Mouse (Mus musculus): ENCODE results near the gene Etfbkmt.
"Not testable (repeated sequence)": the region's sequence is repeated elsewhere in the genome, so short reads cannot be mapped to it uniquely, and the experiment has no call there.

Etfbkmt gene

GRCm38 (mm10) chr6:149139471-149139870 is at the start of gene Etfbkmt:
Gene Etfbkmt (plus strand): TSS chr6:149139849.
- no peak for DNase-seq

DNA sequence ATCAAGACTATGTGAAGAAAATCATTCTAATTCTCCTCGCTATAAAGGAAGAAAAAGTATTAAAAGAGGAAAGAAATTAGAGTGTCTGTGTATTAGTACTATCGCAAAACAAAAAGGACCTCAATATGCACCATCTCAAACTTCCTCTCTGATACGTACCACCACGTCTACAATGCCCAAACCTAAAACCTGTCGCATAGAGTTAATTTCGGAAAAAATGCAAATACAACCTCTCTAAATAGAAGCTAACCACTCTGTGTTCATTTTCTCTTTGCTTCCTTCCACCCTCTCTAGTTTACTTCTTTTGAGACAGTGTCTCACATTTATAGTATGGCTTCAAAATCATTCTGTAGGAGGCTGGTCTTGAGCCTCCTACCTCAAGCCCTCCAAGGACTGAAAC is 47.2 kb upstream of the Etfbkmt start:
- DNase-seq, result no peak

GRCm38 (mm10) chr6:149093465-149093864 is 46.2 kb upstream of the Etfbkmt start:
- DNase-seq, result peak; percentile 44

GRCm38 (mm10) chr6:149094555-149094954 is 45.1 kb upstream of the Etfbkmt start:
- no peak for DNase-seq

DNA sequence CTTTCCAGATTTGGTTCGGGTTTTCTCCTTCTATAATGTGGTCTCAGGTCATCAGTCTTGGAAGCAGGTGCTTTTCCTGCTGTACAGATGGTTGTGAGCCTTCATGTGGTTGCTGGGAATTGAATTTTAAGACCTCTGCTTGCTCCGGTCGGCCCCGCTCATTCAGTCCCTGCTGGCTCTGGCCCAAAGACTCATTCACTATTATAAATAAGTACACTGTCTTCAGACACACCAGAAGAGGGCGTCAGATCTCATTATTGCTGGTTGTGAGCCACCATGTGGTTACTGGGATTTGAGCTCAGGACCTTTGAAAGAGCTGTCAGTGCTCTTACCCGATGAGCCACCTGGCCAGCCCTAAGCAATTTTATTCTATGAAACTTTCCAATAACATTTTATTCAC is 44.3 kb upstream of the Etfbkmt start:
- peak; percentile 14 for DNase-seq

- no peak for DNase-seq
These were observed 43.4 kb upstream of the Etfbkmt start for GRCm38 (mm10) chr6:149096233-149096632.

GRCm38 (mm10) chr6:149097276-149097675 is 42.4 kb upstream of the Etfbkmt start:
- DNase-seq, result no peak

DNA sequence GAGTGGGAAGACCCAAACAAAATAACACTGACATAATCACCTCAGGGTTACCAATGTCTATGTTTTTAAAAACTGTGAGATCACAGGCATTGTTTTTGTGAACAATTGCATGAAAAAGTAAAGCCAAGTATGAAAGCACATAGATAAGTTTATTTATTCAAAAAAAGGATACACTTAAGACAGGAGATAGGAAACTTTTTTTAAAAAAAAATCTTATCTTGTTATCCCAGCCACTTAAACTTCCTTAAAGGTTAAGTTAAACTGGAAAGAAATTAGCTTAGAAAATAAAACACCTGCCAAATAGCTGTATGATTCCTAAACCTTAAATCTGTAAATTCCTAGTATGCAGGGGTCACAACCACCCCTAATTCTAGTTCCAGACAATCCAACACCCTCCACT is 40.7 kb upstream of the Etfbkmt start:
- no peak for DNase-seq

DNA sequence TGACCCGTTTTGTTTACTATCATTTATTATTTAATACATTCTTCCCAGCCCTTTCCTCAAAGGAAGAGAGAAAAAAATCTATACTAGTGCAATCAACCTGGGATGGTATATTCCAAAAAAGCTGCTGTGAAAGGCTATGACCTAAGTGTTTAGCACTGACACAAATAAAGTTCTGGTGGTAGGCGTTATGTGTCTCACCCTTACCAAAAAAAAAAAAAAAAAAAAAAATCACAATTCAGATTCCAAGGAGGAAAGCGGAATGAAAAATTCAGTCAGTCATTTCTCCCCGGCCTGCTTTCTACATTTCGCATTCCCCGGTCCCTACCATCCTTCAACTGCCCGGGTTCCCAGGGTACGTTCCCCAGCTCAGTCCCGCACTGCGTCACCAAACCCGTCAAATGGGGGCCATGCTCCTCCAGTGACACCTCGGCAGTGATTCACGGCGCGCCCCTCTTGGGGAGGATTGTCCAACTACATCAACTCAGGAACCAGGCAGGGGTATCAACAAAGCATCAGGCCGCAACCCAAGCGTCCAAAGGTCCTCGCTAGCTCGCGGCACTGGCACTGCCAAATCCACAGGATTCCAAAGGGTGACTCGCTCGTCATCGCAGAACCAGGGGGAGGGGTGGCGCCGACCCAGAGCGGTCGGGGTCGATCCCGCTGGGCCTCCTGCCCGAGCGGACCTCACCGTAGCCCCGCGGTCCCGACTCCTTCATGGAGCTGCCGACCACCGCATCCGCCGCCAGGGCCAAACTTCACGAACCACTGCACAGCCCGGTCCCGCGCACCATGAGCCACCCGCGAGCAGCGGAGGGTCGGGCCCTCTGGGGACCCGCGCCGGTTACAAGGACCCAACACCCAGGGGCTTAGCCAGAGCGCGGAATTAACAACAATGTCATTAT is 39.2 kb upstream of the Etfbkmt start:
- peak; percentile 52 for DNase-seq

GRCm38 (mm10) chr6:149101076-149101942 is 38.3 kb upstream of the Etfbkmt start, which contains the start of gene Dennd5b:
Gene Dennd5b (minus strand): TSS chr6:149101680.
- DNase-seq, result peak; percentile 86

GRCm38 (mm10) chr6:149101943-149102243 is 37.8 kb upstream of the Etfbkmt start:
- DNase-seq, result no peak

DNA sequence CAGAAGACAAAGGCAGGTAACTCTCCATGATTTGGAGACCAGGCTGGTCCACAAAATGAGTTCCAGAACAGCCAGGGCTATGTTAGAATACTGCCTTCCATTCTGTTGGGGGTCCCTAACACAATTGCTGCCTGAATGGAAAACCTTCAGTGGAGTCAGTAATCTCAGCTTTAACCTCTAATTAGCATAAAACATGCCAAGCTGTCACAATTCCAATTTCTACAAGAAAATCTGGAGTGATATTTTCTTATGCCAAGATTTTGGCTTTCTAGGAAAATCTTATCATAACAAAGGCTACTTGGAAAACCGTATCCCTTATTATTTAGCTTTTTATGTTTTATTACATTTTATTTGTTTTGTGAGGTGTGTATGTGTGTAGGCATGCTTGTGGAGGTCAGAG is 36.2 kb upstream of the Etfbkmt start:
- DNase-seq, result no peak

DNA sequence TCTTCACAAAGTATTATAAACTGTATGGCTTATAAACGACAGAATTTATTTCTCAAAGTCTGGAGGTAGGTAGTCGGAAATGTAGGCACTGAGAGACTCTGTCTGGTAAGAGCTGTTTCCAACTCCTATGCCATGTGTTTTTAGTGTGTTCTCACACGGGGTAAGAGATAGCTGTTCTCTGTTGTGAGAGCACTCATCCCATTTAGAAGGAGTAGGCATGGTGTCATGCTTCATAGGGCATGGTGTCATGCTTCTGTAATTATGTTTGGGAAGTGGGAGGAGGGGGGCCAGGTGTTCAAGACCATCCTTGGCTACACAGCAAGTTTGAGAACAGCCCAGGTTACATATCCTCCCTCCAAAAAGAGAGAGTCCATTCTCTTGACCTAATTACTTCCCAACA is 32.0 kb upstream of the Etfbkmt start:
- no peak for DNase-seq

- DNase-seq, result no peak
These were observed 30.7 kb upstream of the Etfbkmt start for GRCm38 (mm10) chr6:149108909-149109308.

DNA sequence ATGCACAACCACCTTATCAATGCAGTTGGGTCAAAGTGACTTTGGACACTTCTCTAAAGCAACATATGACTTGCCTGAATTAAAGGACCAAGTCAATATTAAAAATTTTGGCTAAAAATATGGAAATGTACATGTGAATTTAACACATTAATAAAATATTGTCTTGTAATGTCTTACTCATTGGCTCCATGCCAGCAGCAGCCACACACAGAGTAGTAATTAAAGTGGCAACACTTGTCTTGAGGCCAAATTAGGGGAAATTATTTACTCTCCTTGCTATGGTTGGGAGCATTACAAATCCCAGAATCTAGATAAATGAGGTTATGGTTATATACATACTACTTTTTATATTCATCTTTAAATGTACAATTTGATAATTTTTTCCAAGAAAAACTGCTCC is 22.7 kb upstream of the Etfbkmt start:
- DNase-seq, result no peak

DNA sequence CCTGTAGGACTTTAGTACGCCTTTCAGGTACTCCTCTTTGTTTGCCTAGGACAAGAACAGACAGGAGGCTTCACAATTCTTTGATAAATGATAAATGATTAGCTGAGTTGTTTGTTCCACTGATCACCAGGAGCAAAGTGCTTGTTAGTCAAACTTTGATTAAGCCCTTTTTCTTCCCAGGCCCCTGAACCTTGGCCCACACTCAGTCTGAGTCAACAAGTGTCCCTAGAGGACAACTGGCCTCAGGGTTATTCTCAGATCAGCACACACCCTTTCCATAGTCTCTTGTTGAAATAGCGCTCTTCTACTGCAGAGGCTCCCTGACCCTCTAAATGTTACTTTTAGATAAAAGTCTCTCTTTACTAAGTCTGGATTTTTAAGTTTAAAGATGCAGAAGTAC is 20.7 kb upstream of the Etfbkmt start:
- no peak for DNase-seq

GRCm38 (mm10) chr6:149119853-149120252 is 19.8 kb upstream of the Etfbkmt start:
- DNase-seq, result peak; percentile 80

DNA sequence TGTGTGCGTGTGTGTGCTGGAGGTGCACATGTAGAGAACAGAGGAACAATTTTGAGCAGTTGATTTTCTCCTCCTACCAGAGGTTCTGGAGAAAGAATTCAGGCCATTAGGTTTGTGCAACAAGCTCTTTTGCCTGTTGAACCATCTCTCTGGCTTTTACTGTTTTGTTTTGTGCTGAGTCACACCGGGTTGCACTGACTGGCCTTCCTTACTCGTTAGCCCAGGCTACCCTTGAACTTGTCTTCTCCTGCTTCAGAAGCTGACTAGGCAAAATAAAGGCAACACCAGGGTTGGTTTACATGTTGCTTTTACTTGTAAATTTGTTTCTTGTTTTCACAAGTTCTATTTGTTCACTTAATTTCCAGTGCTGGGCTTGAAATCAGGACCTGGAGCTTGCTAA is 16.6 kb upstream of the Etfbkmt start:
- no peak for DNase-seq

GRCm38 (mm10) chr6:149126675-149127074 is 13.0 kb upstream of the Etfbkmt start:
- DNase-seq, result peak; percentile 50

DNA sequence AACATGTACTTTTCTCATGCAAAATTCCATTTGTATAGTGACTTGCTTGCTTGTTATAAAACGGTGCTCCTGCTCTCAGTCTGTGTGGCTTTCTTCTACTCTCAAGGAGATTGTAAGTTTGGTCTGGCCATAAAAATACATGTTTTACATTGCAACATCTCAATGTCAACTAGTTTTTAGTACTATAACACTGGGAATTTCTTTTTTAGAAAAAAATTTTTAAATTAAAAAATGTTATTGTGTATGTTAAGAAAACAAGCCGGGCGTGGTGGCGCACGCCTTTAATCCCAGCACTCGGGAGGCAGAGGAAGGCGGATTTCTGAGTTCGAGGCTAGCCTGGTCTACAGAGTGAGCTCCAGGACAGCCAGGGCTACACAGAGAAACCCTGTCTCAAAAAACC is 9.8 kb upstream of the Etfbkmt start, which contains the start of gene Gm10203:
Gene Gm10203, plus strand, starts transcription at position 301 of the 400 bp plus-strand sequence.
- DNase-seq, result not testable (repeated sequence)

GRCm38 (mm10) chr6:149131111-149131510 is 8.5 kb upstream of the Etfbkmt start:
- no peak for DNase-seq

DNA sequence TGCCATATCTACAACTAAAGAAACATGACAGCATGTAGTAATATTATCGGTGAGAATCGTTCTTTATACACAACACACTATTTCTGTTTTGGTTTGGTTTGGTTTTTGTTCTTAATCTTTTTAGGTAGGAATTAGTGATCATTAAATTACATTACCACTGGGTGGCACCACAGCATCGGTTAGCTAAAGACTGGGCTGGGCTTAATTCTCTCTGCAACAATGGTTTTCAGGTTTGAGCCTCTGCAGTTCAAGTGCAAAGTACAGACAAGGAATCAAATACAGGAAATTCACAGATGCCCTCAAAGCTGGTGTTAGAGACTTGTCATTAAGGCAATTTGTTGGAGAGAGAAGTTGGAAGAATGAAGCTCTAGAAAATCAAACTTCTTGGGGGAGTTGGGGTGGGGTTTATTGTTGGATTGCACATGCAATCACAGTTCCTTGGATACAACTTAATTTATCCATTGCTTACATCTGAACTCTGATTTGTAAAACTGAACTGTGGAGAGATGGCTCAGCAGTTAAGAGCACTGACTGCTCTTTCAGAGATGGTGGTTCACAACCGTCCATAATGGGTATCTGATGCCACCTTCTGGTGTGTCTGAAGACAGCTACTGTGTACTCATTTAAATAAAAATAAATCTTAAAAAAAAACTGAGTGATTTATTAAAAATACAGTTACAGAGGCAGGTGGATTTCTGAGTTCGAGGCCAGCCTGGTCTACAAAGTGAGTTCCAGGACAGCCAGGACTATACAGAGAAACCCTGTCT is 7.2 kb upstream of the Etfbkmt start:
- peak; percentile 59 for DNase-seq
